Mouse (Mus musculus): ENCODE results near the gene Lair1.

The Lair1 gene

GRCm38 (mm10) chr7:3962017-3962416 is 101.0 kb downstream of the Lair1 start:
- DNase-seq = no peak

- no peak for DNase-seq
Observed at GRCm38 (mm10) chr7:3957387-3957786, 105.6 kb downstream of the Lair1 start.
